Mouse (Mus musculus): Measurements from ENCODE around the gene Aurkaip1. TPM values are rescaled to one million over a fixed set of nuclear protein-coding genes. Genes with fewer than 3 reads are reported as not detected.

The Aurkaip1 gene
- polyA plus RNA-seq, 1 experiment from 2014 or later: 171 TPM

DNA sequence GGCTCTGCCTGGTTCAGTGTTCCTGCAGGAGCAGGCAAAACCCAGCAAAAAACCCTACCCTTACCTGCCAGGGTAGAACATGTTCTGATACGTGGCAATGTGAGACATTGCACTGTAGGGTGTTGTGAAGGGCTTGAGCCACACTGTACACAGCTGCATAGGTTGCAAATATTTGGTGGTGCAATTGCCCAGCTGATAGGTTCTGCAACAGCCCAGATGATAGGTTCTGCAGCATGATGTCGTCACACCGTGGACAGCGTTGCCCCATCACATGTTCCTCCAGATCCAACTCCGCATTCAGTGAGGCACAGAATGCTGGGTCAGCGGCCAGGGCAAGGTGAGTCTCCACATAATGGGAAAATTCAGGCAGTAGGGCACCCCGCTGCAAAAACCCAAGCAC lies 30.7 kb downstream of the Aurkaip1 start:
- Histone ChIP-seq H3K9ac (no peak overlapping the region), H3K27ac (no peak overlapping the region), H3K27me3 (replicated peaks) (no peaks in the 10 kb centered on the region), H3K36me3 (peaks cover 30% of the 10 kb centered on the region), H3K9me3 (no peaks in the 10 kb centered on the region), H3K4me1 (replicated peaks) (no peaks in the 10 kb centered on the region), H3K4me3 (replicated peaks) (no peak overlapping the region), H3K4me2 (replicated peaks) (no peak overlapping the region)
- no peak for ATAC-seq
- WGBS: 87% methylated on average over 7 of the region's 7 CpGs

DNA sequence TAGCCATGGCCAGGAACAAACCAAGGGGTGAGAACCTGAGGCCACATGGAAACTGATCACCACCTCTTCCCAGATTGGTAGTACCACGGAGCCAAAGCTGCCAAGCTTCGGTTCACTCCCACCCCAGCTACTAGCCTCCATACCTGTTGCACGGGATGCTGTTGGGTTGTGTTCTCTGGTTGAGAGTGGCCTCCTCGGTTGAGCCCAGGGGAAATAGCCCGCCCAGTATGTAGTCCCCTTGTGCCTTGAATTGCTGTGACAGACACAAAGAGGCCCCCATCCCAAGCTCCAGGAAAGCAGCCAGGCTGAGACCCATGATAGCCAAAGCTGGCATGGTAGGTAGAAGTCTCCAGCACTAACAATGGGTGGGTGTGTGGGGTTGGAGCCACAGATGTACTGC lies 31.9 kb downstream of the Aurkaip1 start, which contains the start of gene Tas1r3:
Gene Tas1r3 (minus strand): TSS at position 362 of the 400 bp plus-strand sequence.
- H3K27ac ChIP-seq: no peak within 1 kb of the TSS
- no peak for ATAC-seq
- H3K9me3 ChIP-seq: no peaks in the 10 kb centered on the region
- no peaks in the 10 kb centered on the region for H3K4me1 ChIP-seq (replicated peaks)
- H3K4me2 ChIP-seq (replicated peaks): no peak within 1 kb of the TSS
- no peak within 1 kb of the TSS for H3K9ac ChIP-seq
- WGBS: 81% methylated on average over 5 of the region's 5 CpGs
- H3K27me3 ChIP-seq (replicated peaks): no peaks in the 10 kb centered on the region
- H3K36me3 ChIP-seq: peaks cover 27% of the 10 kb centered on the region
- no peak within 1 kb of the TSS for H3K4me3 ChIP-seq (replicated peaks)

GRCm38 (mm10) chr4:155868614-155869298 lies 37.7 kb downstream of the Aurkaip1 start:
- peak overlapping the region; percentile 58 for H3K9ac ChIP-seq
- WGBS: 10% methylated on average over 22 of the region's 22 CpGs
- H3K9me3 ChIP-seq: no peaks in the 10 kb centered on the region
- no peaks in the 10 kb centered on the region for H3K27me3 ChIP-seq (replicated peaks)
- peak overlapping the region; percentile 25 for H3K27ac ChIP-seq
- ATAC-seq: peak; percentile 78
- H3K4me1 ChIP-seq (replicated peaks): peaks cover 13% of the 10 kb centered on the region
- peak overlapping the region; percentile 76 for H3K4me2 ChIP-seq (replicated peaks)
- peaks cover 32% of the 10 kb centered on the region for H3K36me3 ChIP-seq
- H3K4me3 ChIP-seq (replicated peaks): peak overlapping the region; percentile 58

DNA sequence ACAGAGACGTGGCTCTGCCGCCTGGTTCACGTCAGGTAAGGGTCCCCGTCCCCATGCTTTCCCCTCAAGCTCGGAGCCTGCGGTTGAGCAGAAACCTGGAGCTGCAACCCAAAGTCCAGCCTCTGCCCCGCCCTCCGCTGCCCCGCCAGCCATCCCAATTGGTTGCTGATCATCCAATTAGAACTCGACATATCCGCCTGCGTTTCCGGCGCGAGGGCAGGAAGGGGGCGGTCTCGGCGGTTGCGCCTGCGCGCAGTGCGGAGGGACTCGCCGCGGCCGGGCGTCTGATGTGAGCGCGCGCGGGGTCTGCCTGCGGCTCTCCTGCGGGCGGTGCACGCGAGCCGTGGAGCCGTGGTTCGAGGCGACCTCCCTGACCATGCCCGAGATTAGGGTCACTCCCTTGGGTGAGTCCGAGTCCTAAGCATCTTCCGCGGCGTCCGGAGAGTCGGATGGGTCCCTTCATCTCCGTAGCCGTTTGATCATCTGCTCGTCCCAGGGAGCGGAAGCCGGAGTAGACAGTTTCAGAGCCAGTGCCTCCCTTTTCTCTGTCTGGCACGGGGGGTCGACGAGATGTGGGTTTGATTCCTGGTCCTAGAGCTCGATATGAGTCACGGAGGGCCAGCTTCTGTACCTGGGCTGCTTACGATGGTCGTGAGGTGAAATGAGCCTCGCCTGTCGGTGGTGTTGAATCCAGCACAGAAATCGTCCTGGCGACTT lies 38.4 kb downstream of the Aurkaip1 start, which contains the start of the genes Cptp and Ints11:
Gene Cptp (minus strand): TSS at position 124 of the 717 bp plus-strand sequence.
Gene Ints11 (plus strand): TSS at position 230 of the 717 bp plus-strand sequence.
- Histone ChIP-seq H3K9me3 (no peaks in the 10 kb centered on the region), H3K4me1 (replicated peaks) (peaks cover 13% of the 10 kb centered on the region), H3K9ac (peak within 1 kb of the TSS; percentile 63), H3K36me3 (peaks cover 35% of the 10 kb centered on the region), H3K4me3 (replicated peaks) (peak within 1 kb of the TSS; percentile 58), H3K27me3 (replicated peaks) (no peaks in the 10 kb centered on the region), H3K27ac (peak within 1 kb of the TSS; percentile 25), H3K4me2 (replicated peaks) (peak within 1 kb of the TSS; percentile 76)
- peak; percentile 98 for ATAC-seq
- WGBS: under 1% methylated on average over 63 of the region's 63 CpGs

DNA sequence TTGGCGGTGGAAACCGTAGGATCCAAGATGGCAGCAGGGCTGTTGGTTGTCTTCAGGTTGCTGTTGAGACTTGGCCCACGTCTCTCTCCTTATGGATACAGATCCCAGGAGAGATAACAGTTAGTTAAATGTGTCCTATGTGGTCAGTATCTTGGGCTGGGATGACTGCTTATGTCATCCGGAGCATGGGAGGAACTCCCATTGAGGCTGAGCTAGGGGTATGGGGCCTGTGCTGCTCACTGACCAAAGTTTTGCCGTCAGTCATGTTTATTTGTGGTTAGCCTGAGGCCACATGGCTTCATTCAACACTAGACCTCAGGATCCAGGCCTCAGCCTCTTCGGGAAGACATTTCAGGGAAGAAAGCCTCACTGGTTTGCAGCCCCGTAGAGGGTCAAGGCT lies 40.3 kb downstream of the Aurkaip1 start:
- peaks cover 35% of the 10 kb centered on the region for H3K36me3 ChIP-seq
- ATAC-seq: no peak
- H3K4me1 ChIP-seq (replicated peaks): peaks cover 13% of the 10 kb centered on the region
- no peak overlapping the region for H3K4me2 ChIP-seq (replicated peaks)
- WGBS: 85% methylated on average over 7 of the region's 7 CpGs
- no peaks in the 10 kb centered on the region for H3K27me3 ChIP-seq (replicated peaks)
- no peaks in the 10 kb centered on the region for H3K9me3 ChIP-seq
- no peak overlapping the region for H3K4me3 ChIP-seq (replicated peaks)
- H3K9ac ChIP-seq: no peak overlapping the region
- no peak overlapping the region for H3K27ac ChIP-seq

Other genes starting within 250 kb of the Aurkaip1 start
- gene Slc35e2, start 229.9 kb upstream of the Aurkaip1 start, polyA plus RNA-seq (2015; fragmentation: Nextera tagmentation; extraction: Ambion mirVana): 7.0 and 7.2 TPM in 2 replicates
- 50.2 and 53.9 TPM in 2 replicates for gene Cdk11b, start 206.4 kb upstream of the Aurkaip1 start, polyA plus RNA-seq (2015; fragmentation: Nextera tagmentation; extraction: Ambion mirVana)
- not detected in 2 replicates for gene Gm10563, start 185.9 kb upstream of the Aurkaip1 start, polyA plus RNA-seq (2015; fragmentation: Nextera tagmentation; extraction: Ambion mirVana)
- gene Mmp23, start 177.9 kb upstream of the Aurkaip1 start, polyA plus RNA-seq (2015; fragmentation: Nextera tagmentation; extraction: Ambion mirVana): 36.8 and 38.0 TPM in 2 replicates
- gene Mib2, start 162.1 kb upstream of the Aurkaip1 start, polyA plus RNA-seq (2015; fragmentation: Nextera tagmentation; extraction: Ambion mirVana): 17.8 and 22.6 TPM in 2 replicates
- 6.1 and 7.6 TPM in 2 replicates for gene Fndc10, start 136.9 kb upstream of the Aurkaip1 start, polyA plus RNA-seq (2015; fragmentation: Nextera tagmentation; extraction: Ambion mirVana)
- gene Ssu72, start 126.5 kb upstream of the Aurkaip1 start, polyA plus RNA-seq (2015; fragmentation: Nextera tagmentation; extraction: Ambion mirVana): 150 and 153 TPM in 2 replicates
- 0.80 and 0.84 TPM in 2 replicates for gene Tmem240, start 96.5 kb upstream of the Aurkaip1 start, polyA plus RNA-seq (2015; fragmentation: Nextera tagmentation; extraction: Ambion mirVana)
- 135 and 156 TPM in 2 replicates for gene Atad3a, start 70.2 kb upstream of the Aurkaip1 start, polyA plus RNA-seq (2015; fragmentation: Nextera tagmentation; extraction: Ambion mirVana)
- gene Vwa1, start 56.6 kb upstream of the Aurkaip1 start, polyA plus RNA-seq (2015; fragmentation: Nextera tagmentation; extraction: Ambion mirVana): 16.7 TPM in 2 replicates
- 1.00 and 1.1 TPM in 2 replicates for gene Tmem88b, start 45.4 kb upstream of the Aurkaip1 start, polyA plus RNA-seq (2015; fragmentation: Nextera tagmentation; extraction: Ambion mirVana)
- gene Ankrd65, start 40.8 kb upstream of the Aurkaip1 start, polyA plus RNA-seq (2015; fragmentation: Nextera tagmentation; extraction: Ambion mirVana): not detected in 2 replicates
- gene Mrpl20, start 28.4 kb upstream of the Aurkaip1 start, polyA plus RNA-seq (2015; fragmentation: Nextera tagmentation; extraction: Ambion mirVana): 225 and 226 TPM in 2 replicates
- gene Ccnl2, start 18.8 kb upstream of the Aurkaip1 start, polyA plus RNA-seq (2015; fragmentation: Nextera tagmentation; extraction: Ambion mirVana): 132 and 138 TPM in 2 replicates
- 76.9 and 81.3 TPM in 2 replicates for gene Mxra8, start 8.4 kb downstream of the Aurkaip1 start, polyA plus RNA-seq (2015; fragmentation: Nextera tagmentation; extraction: Ambion mirVana)
- 9.9 and 11.9 TPM in 2 replicates for gene Dvl1, start 16.1 kb downstream of the Aurkaip1 start, polyA plus RNA-seq (2015; fragmentation: Nextera tagmentation; extraction: Ambion mirVana)
- 0.25 and 0.51 TPM in 2 replicates for gene Tas1r3, start 32.1 kb downstream of the Aurkaip1 start, polyA plus RNA-seq (2015; fragmentation: Nextera tagmentation; extraction: Ambion mirVana)
- 20.3 and 20.6 TPM in 2 replicates for gene Cptp, start 38.2 kb downstream of the Aurkaip1 start, polyA plus RNA-seq (2015; fragmentation: Nextera tagmentation; extraction: Ambion mirVana)
- gene Ints11, start 38.3 kb downstream of the Aurkaip1 start, polyA plus RNA-seq (2015; fragmentation: Nextera tagmentation; extraction: Ambion mirVana): 61.3 and 64.1 TPM in 2 replicates
- 46.6 and 54.0 TPM in 2 replicates for gene Pusl1, start 60.5 kb downstream of the Aurkaip1 start, polyA plus RNA-seq (2015; fragmentation: Nextera tagmentation; extraction: Ambion mirVana)
- gene Acap3, start 60.5 kb downstream of the Aurkaip1 start, polyA plus RNA-seq (2015; fragmentation: Nextera tagmentation; extraction: Ambion mirVana): 12.2 and 13.7 TPM in 2 replicates
- gene Ube2j2, start 112.6 kb downstream of the Aurkaip1 start, polyA plus RNA-seq (2015; fragmentation: Nextera tagmentation; extraction: Ambion mirVana): 100 and 105 TPM in 2 replicates
- 60.1 and 60.2 TPM in 2 replicates for gene C1qtnf12, start 131.0 kb downstream of the Aurkaip1 start, polyA plus RNA-seq (2015; fragmentation: Nextera tagmentation; extraction: Ambion mirVana)
- 13.4 and 14.0 TPM in 2 replicates for gene B3galt6, start 161.4 kb downstream of the Aurkaip1 start, polyA plus RNA-seq (2015; fragmentation: Nextera tagmentation; extraction: Ambion mirVana)
- gene Sdf4, start 161.6 kb downstream of the Aurkaip1 start, polyA plus RNA-seq (2015; fragmentation: Nextera tagmentation; extraction: Ambion mirVana): 154 and 166 TPM in 2 replicates
- gene Tnfrsf4, start 182.6 kb downstream of the Aurkaip1 start, polyA plus RNA-seq (2015; fragmentation: Nextera tagmentation; extraction: Ambion mirVana): 0.49 and 0.52 TPM in 2 replicates
- gene Tnfrsf18, start 194.9 kb downstream of the Aurkaip1 start, polyA plus RNA-seq (2015; fragmentation: Nextera tagmentation; extraction: Ambion mirVana): 1.1 and 1.6 TPM in 2 replicates
- gene Ttll10, start 228.1 kb downstream of the Aurkaip1 start, polyA plus RNA-seq (2015; fragmentation: Nextera tagmentation; extraction: Ambion mirVana): 3.1 and 3.9 TPM in 2 replicates